Mouse (Mus musculus): Measurements from ENCODE around the gene Prkrip1. TPM values are rescaled to one million over a fixed set of nuclear protein-coding genes. Genes with fewer than 3 reads are reported as not detected.
A peak's percentile ranks its signal among the peaks of the same experiment; 100 is the strongest.

The Prkrip1 gene
- polyA plus RNA-seq, 1 experiment from 2014 or later = 61.7 TPM

- peak overlapping the region; percentile 23 for H3K4me3 ChIP-seq (replicated peaks; ENCODE audit: low read length)
- H3K9ac ChIP-seq = peak overlapping the region; percentile 44
- no peaks in the 10 kb centered on the region for H3K9me3 ChIP-seq (ENCODE audit: control insufficient read depth, low read length)
- no peaks in the 10 kb centered on the region for H3K36me3 ChIP-seq (replicated peaks; ENCODE audit: control insufficient read depth, insufficient read depth)
- peaks cover 31% of the 10 kb centered on the region for H3K4me1 ChIP-seq (replicated peaks; ENCODE audit: control insufficient read depth, insufficient read depth, low read length)
- WGBS = 2% methylated on average over 19 of the region's 19 CpGs
- ATAC-seq (ENCODE audit: low FRiP score) (no peak), DNase-seq (ENCODE audit: low spot score) (no peak)
- H3K27ac ChIP-seq = no peak overlapping the region
- peak overlapping the region; percentile 52 for H3K4me2 ChIP-seq (replicated peaks)
- H3K27me3 ChIP-seq (ENCODE audit: control insufficient read depth, insufficient read depth, low read length) = no peaks in the 10 kb centered on the region
Observed at GRCm38 (mm10) chr5:136237607-136238006, 38.8 kb upstream of the Prkrip1 start.

- H3K4me2 ChIP-seq (replicated peaks) = no peak overlapping the region
- peaks cover 4% of the 10 kb centered on the region for H3K36me3 ChIP-seq (replicated peaks; ENCODE audit: control insufficient read depth, insufficient read depth)
- no peak for DNase-seq (ENCODE audit: low spot score)
- H3K4me1 ChIP-seq (replicated peaks; ENCODE audit: control insufficient read depth, insufficient read depth, low read length) = peaks cover 23% of the 10 kb centered on the region
- no peak overlapping the region for H3K9ac ChIP-seq
- H3K27ac ChIP-seq = no peak overlapping the region
- 78% methylated on average over 5 of the region's 5 CpGs for WGBS
- H3K4me3 ChIP-seq (replicated peaks; ENCODE audit: low read length) = no peak overlapping the region
- no peak for ATAC-seq (ENCODE audit: low FRiP score)
- no peaks in the 10 kb centered on the region for H3K9me3 ChIP-seq (ENCODE audit: control insufficient read depth, low read length)
- H3K27me3 ChIP-seq (ENCODE audit: control insufficient read depth, insufficient read depth, low read length) = no peaks in the 10 kb centered on the region
Observed at GRCm38 (mm10) chr5:136236611-136237010, 37.8 kb upstream of the Prkrip1 start.

DNA sequence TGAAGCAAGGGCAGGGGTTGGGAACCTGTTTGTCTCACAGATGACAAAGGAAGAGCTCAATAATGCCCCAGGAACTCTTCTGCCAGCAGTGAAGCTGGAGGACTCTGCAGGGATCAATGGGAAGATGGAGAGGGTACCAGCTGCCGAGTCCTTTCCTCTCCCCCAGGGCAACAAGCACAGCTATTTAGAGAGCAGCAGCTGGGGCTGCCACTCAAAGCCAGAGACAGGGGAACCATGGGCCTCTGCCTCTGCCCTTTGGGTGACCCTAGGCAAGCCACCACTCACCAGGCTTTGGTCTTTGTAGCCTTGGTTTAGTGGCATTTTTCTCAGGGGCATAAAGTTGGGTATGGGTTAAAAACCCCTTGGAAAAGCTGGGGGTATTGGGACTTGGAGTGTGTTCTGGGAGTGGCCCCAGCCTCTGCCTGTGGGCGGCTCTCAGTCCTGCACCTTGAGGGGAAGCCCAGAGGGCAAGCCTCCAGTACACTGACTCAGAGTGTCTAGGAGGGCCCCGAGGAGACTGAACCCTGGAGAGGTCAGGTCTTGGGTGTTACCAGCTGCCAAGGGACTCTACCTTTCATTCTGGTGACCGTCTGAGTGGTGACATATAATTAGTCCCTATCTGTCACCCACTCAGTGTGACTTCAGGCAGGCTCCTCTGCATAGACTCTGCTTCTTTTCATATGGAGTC, 31.7 kb upstream of the Prkrip1 start:
- H3K4me2 ChIP-seq (replicated peaks) = no peak overlapping the region
- H3K36me3 ChIP-seq (replicated peaks; ENCODE audit: control insufficient read depth, insufficient read depth) = peaks cover 48% of the 10 kb centered on the region
- H3K27me3 ChIP-seq (ENCODE audit: control insufficient read depth, insufficient read depth, low read length) = no peaks in the 10 kb centered on the region
- H3K4me3 ChIP-seq (replicated peaks; ENCODE audit: low read length) = no peak overlapping the region
- no peaks in the 10 kb centered on the region for H3K9me3 ChIP-seq (ENCODE audit: control insufficient read depth, low read length)
- no peak overlapping the region for H3K9ac ChIP-seq
- H3K27ac ChIP-seq = no peak overlapping the region
- WGBS = 51% methylated on average over 4 of the region's 4 CpGs
- H3K4me1 ChIP-seq (replicated peaks; ENCODE audit: control insufficient read depth, insufficient read depth, low read length) = peaks cover 3% of the 10 kb centered on the region; the same call in 1 of the 2 replicates
- ATAC-seq (ENCODE audit: low FRiP score) (no peak), DNase-seq (ENCODE audit: low spot score) (no peak)

DNA sequence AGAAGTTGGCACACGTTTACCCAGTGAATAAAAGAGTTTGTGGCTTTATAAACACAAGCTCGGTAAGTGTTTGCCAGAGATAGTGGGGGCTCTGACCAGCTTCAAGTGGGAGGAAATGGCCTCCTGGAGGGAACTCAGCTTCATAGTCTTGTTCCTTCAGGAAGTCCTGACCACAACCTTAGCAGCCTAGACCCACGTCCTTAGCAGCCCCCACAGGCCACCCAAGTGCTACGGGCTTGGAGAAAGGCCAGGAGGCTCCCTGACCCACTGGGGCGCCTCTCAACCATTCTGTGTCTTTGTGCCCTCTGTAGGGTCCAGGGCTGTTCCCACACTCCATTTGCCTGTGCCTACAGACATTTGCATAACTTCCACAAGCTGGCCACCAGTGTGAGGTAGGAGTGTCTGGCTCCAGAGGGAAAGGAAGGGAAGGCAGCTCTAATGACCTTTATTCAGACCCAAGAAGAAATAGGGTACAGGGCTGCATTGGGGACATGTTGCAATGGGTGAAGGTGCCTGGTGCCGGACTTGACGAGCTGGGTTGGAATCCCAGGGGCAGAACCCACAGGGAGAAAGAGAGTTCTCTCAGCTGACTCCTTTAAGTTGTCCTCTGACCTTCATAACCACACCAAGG, 27.6 kb upstream of the Prkrip1 start:
- H3K36me3 ChIP-seq (replicated peaks; ENCODE audit: control insufficient read depth, insufficient read depth) = peaks cover 80% of the 10 kb centered on the region
- no peaks in the 10 kb centered on the region for H3K4me1 ChIP-seq (replicated peaks; ENCODE audit: control insufficient read depth, insufficient read depth, low read length)
- no peak overlapping the region for H3K27ac ChIP-seq
- 80% methylated on average over 7 of the region's 7 CpGs for WGBS
- no peak overlapping the region for H3K4me2 ChIP-seq (replicated peaks)
- no peaks in the 10 kb centered on the region for H3K27me3 ChIP-seq (ENCODE audit: control insufficient read depth, insufficient read depth, low read length)
- no peaks in the 10 kb centered on the region for H3K9me3 ChIP-seq (ENCODE audit: control insufficient read depth, low read length)
- H3K9ac ChIP-seq = no peak overlapping the region
- DNase-seq (ENCODE audit: low spot score) (no peak), ATAC-seq (ENCODE audit: low FRiP score) (no peak)
- no peak overlapping the region for H3K4me3 ChIP-seq (replicated peaks; ENCODE audit: low read length)

DNA sequence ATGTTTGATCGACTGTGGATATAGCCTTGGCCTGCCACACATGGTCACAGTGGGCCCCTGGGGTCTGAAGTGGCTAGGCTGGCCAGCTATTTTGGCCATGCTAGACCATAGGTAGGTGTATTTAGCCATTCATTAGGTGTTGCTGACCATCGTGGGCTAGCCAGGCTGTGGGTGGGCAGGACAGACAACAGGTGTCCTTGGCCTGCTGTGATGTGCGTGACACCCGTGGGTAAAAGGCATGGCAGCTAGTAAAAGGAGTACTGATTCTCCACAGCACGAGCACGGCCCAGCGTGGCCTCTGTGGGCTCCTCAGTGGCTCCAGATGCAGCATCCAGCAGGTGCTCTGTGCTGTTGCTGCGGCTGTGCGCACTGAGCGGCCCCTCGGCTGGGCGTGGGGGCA, 19.8 kb upstream of the Prkrip1 start:
- no peaks in the 10 kb centered on the region for H3K4me1 ChIP-seq (replicated peaks; ENCODE audit: control insufficient read depth, insufficient read depth, low read length)
- H3K9me3 ChIP-seq (ENCODE audit: control insufficient read depth, low read length) = peaks cover 5% of the 10 kb centered on the region; the same call in 1 of the 2 replicates
- H3K4me3 ChIP-seq (replicated peaks; ENCODE audit: low read length) = no peak overlapping the region
- WGBS = 86% methylated on average over 12 of the region's 12 CpGs
- H3K27ac ChIP-seq = no peak overlapping the region
- H3K27me3 ChIP-seq (ENCODE audit: control insufficient read depth, insufficient read depth, low read length) = no peaks in the 10 kb centered on the region
- no peak overlapping the region for H3K9ac ChIP-seq
- no peak for DNase-seq (ENCODE audit: low spot score)
- peaks cover 45% of the 10 kb centered on the region for H3K36me3 ChIP-seq (replicated peaks; ENCODE audit: control insufficient read depth, insufficient read depth)
- ATAC-seq (ENCODE audit: low FRiP score) = no peak
- no peak overlapping the region for H3K4me2 ChIP-seq (replicated peaks)

DNA sequence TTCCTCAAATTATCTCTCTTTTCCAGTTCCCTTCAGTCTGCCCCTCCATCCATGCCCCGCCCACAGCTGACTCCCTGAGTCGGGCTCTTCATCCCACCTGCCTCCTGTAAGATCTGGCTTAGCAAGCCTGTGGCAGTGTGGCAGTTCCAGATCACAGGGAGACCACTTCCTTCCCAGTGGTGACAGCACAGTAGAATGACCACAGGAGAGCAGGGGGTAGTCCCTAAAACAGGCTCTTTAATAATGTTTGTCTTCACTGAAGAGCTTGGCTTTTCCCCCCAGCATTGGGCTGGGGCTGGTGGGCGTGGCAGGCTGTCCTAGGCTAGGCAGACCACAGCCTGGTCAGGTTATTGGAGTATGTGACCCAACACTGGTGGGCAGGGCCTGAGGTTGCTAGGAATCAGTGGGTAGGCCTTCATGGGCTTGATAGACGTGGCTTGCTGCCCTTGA, 19.2 kb upstream of the Prkrip1 start:
- 74% methylated on average over 4 of the region's 4 CpGs for WGBS
- Histone ChIP-seq H3K4me1 (replicated peaks; ENCODE audit: control insufficient read depth, insufficient read depth, low read length) (no peaks in the 10 kb centered on the region), H3K9me3 (ENCODE audit: control insufficient read depth, low read length) (peaks cover 5% of the 10 kb centered on the region; the same call in 1 of the 2 replicates), H3K9ac (no peak overlapping the region), H3K27ac (no peak overlapping the region), H3K4me2 (replicated peaks) (no peak overlapping the region), H3K36me3 (replicated peaks; ENCODE audit: control insufficient read depth, insufficient read depth) (peaks cover 39% of the 10 kb centered on the region), H3K4me3 (replicated peaks; ENCODE audit: low read length) (no peak overlapping the region), H3K27me3 (ENCODE audit: control insufficient read depth, insufficient read depth, low read length) (no peaks in the 10 kb centered on the region)
- DNase-seq (ENCODE audit: low spot score) (no peak), ATAC-seq (ENCODE audit: low FRiP score) (no peak)

DNA sequence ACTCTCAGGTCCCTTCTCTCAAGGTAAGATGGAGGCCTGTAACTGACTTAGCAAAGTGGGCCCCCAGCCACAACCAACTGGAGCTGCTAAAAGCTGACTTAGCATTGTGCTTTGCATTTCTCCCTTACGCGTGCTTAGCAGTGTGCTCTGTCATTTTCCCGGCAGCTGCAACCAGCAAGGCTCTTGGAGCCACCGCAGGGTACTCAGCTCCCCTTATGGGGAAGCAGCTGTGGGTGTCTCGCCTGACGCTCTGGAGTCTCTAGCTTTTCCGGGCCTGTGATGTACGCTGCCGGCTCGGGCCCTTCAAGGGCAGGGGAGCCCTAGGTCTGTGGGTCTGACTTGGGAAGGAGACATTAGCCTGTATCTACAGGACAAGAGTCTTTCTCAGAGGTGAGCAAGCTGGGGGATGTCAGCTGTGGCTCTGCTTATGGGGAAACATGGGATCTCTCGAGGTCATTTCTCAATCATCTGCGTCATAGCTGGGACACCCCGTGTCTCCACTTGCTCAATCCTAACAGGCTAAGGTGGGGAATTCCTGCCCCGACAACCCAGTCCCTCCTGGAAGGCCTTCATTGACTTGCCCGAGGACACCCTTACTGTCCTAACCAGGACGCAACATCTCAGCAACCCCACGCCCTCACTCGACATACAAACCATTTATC, 18.4 kb upstream of the Prkrip1 start:
- H3K4me3 ChIP-seq (replicated peaks; ENCODE audit: low read length) = no peak overlapping the region
- H3K4me1 ChIP-seq (replicated peaks; ENCODE audit: control insufficient read depth, insufficient read depth, low read length) = no peaks in the 10 kb centered on the region
- no peak for DNase-seq (ENCODE audit: low spot score)
- no peak overlapping the region for H3K9ac ChIP-seq
- WGBS = 82% methylated on average over 18 of the region's 18 CpGs
- no peak overlapping the region for H3K27ac ChIP-seq
- H3K9me3 ChIP-seq (ENCODE audit: control insufficient read depth, low read length) = peaks cover 5% of the 10 kb centered on the region; the same call in 1 of the 2 replicates
- ATAC-seq (ENCODE audit: low FRiP score) = no peak
- H3K4me2 ChIP-seq (replicated peaks) = no peak overlapping the region
- H3K36me3 ChIP-seq (replicated peaks; ENCODE audit: control insufficient read depth, insufficient read depth) = peaks cover 33% of the 10 kb centered on the region
- H3K27me3 ChIP-seq (ENCODE audit: control insufficient read depth, insufficient read depth, low read length) = no peaks in the 10 kb centered on the region

DNA sequence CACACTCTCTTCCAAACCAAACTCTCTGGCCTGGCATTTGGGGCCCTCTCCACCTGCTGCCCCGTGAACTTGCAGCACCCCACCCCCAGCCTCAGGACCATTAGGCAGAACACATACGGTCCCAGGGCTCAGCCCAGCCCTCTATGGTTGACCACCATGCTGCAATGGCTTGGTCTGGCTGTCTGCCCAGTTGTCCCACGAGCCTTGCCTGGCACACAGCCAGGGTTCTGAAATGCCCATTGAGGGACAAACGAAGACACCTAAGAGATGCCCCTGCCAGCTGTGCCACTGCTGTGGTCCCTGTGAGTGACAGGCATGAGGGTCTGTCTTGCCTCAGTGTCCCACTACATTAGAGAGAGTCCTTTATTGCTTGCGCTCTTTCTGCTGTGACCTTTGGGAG, 17.2 kb upstream of the Prkrip1 start:
- Histone ChIP-seq H3K36me3 (replicated peaks; ENCODE audit: control insufficient read depth, insufficient read depth) (peaks cover 21% of the 10 kb centered on the region), H3K27me3 (ENCODE audit: control insufficient read depth, insufficient read depth, low read length) (no peaks in the 10 kb centered on the region), H3K4me3 (replicated peaks; ENCODE audit: low read length) (no peak overlapping the region), H3K9me3 (ENCODE audit: control insufficient read depth, low read length) (peaks cover 5% of the 10 kb centered on the region; the same call in 1 of the 2 replicates), H3K4me2 (replicated peaks) (no peak overlapping the region), H3K4me1 (replicated peaks; ENCODE audit: control insufficient read depth, insufficient read depth, low read length) (no peaks in the 10 kb centered on the region), H3K9ac (no peak overlapping the region), H3K27ac (no peak overlapping the region)
- 69% methylated on average over 5 of the region's 5 CpGs for WGBS
- ATAC-seq (ENCODE audit: low FRiP score) = no peak
- no peak for DNase-seq (ENCODE audit: low spot score)

GRCm38 (mm10) chr5:136215211-136215610, 16.4 kb upstream of the Prkrip1 start:
- Histone ChIP-seq H3K9me3 (ENCODE audit: control insufficient read depth, low read length) (peaks cover 5% of the 10 kb centered on the region; the same call in 1 of the 2 replicates), H3K36me3 (replicated peaks; ENCODE audit: control insufficient read depth, insufficient read depth) (peaks cover 14% of the 10 kb centered on the region), H3K4me1 (replicated peaks; ENCODE audit: control insufficient read depth, insufficient read depth, low read length) (no peaks in the 10 kb centered on the region), H3K27me3 (ENCODE audit: control insufficient read depth, insufficient read depth, low read length) (no peaks in the 10 kb centered on the region), H3K9ac (no peak overlapping the region), H3K4me3 (replicated peaks; ENCODE audit: low read length) (no peak overlapping the region), H3K4me2 (replicated peaks) (no peak overlapping the region), H3K27ac (no peak overlapping the region)
- ATAC-seq (ENCODE audit: low FRiP score) (no peak), DNase-seq (ENCODE audit: low spot score) (no peak)
- WGBS = 92% methylated on average over 3 of the region's 3 CpGs

All from hindbrain, embryonic 14.5 days (tissue).